Mouse (Mus musculus): ENCODE results near the gene Frs3. TPM values are rescaled to one million over a fixed set of nuclear protein-coding genes. Genes with fewer than 3 reads are reported as not detected.

The Frs3 gene
- polyA plus RNA-seq, 1 experiment from 2014 or later = 22.7 TPM

Other genes starting within 250 kb of the Frs3 start
- 28.7 and 30.3 TPM in 2 replicates for gene Taf8, start 186.7 kb upstream of the Frs3 start, polyA plus RNA-seq (2016; fragmentation: Nextera tagmentation; extraction: Ambion mirVana)
- gene Ccnd3, start 184.0 kb upstream of the Frs3 start, polyA plus RNA-seq (2016; fragmentation: Nextera tagmentation; extraction: Ambion mirVana) = 146 and 152 TPM in 2 replicates
- 32.5 and 35.9 TPM in 2 replicates for gene Bysl, start 77.5 kb upstream of the Frs3 start, polyA plus RNA-seq (2016; fragmentation: Nextera tagmentation; extraction: Ambion mirVana)
- gene Med20, start 77.4 kb upstream of the Frs3 start, polyA plus RNA-seq (2016; fragmentation: Nextera tagmentation; extraction: Ambion mirVana) = 39.7 and 41.6 TPM in 2 replicates
- gene Gm20517, start 77.4 kb upstream of the Frs3 start, polyA plus RNA-seq (2016; fragmentation: Nextera tagmentation; extraction: Ambion mirVana) = 2.0 and 2.4 TPM in 2 replicates
- gene Usp49, start 58.3 kb upstream of the Frs3 start, polyA plus RNA-seq (2016; fragmentation: Nextera tagmentation; extraction: Ambion mirVana) = 10.4 and 12.5 TPM in 2 replicates
- 327 and 354 TPM in 2 replicates for gene Tomm6, start 644 bp upstream of the Frs3 start, polyA plus RNA-seq (2016; fragmentation: Nextera tagmentation; extraction: Ambion mirVana)
- gene Gm21981, start 5.4 kb downstream of the Frs3 start, polyA plus RNA-seq (2016; fragmentation: Nextera tagmentation; extraction: Ambion mirVana) = 0.28 and 0.54 TPM in 2 replicates
- 0.86 and 1.3 TPM in 2 replicates for gene Prickle4, start 5.7 kb downstream of the Frs3 start, polyA plus RNA-seq (2016; fragmentation: Nextera tagmentation; extraction: Ambion mirVana)
- gene Pgc, start 37.8 kb downstream of the Frs3 start, polyA plus RNA-seq (2016; fragmentation: Nextera tagmentation; extraction: Ambion mirVana) = not detected in 2 replicates
- gene Tfeb, start 48.0 kb downstream of the Frs3 start, polyA plus RNA-seq (2016; fragmentation: Nextera tagmentation; extraction: Ambion mirVana) = 3.8 and 4.5 TPM in 2 replicates
- 12.9 and 13.9 TPM in 2 replicates for gene Mdfi, start 145.7 kb downstream of the Frs3 start, polyA plus RNA-seq (2016; fragmentation: Nextera tagmentation; extraction: Ambion mirVana)
- gene Foxp4, start 235.6 kb downstream of the Frs3 start, polyA plus RNA-seq (2016; fragmentation: Nextera tagmentation; extraction: Ambion mirVana) = 30.4 and 31.8 TPM in 2 replicates

All from neural tube, embryonic 12.5 days (tissue).